Mouse (Mus musculus) bone marrow, adult 2 months (tissue): Measurements from ENCODE around the gene F3.
"Not testable (repeated sequence)": the region's sequence is repeated elsewhere in the genome, so short reads cannot be mapped to it uniquely, and the experiment has no call there.

Experiments used
- CTCF ChIP-seq: fragments of 200-500 bp; IDR thresholded peaks from 2 replicates; pipeline ENCODE4 v1.5.1; 2011; ENCODE audit warnings: low read length, control low read depth; ENCODE audit not compliant: control insufficient read depth, insufficient read depth
- POLR2A ChIP-seq: fragments of 200-500 bp; IDR thresholded peaks from 2 replicates; pipeline ENCODE4 v1.6.1; 2011; ENCODE audit warnings: low read depth, mild to moderate bottlenecking, control low read depth, low read length, borderline replicate concordance; ENCODE audit not compliant: control insufficient read depth

GRCm38 (mm10) chr3:121773336-121773735 is 50.0 kb downstream of the F3 start:
- TF ChIP-seq POLR2A, CTCF: not testable (repeated sequence)
